Mouse (Mus musculus): Measurements from ENCODE around the gene Gm572.

- TF ChIP-seq CTCF (IDR thresholded peaks at IDR 0.05; ENCODE audit: insufficient read depth, low read length), result no peak
- TF ChIP-seq POLR2A (IDR thresholded peaks at IDR 0.05; ENCODE audit: borderline replicate concordance, extremely low read depth, low read depth, low read length), result no peak
Measured at GRCm38 (mm10) chr4:148593996-148594395, 49.1 kb upstream of the Gm572 start.
